Mouse (Mus musculus) hindbrain, embryonic 13.5 days (tissue): ENCODE measurements around the gene Fkbp9. TPM values are rescaled to one million over a fixed set of nuclear protein-coding genes. Genes with fewer than 3 reads are reported as not detected.

Experiments used
- ATAC-seq: fragments of 200-750 bp; cut with Nextera tagmentation; 2 replicates; pipeline ENCODE4 v1.8.0; 2017; ENCODE audit warnings: moderate TSS enrichment; ENCODE audit not compliant: low FRiP score
- H3K27ac ChIP-seq: fragments of 300-500 bp; sonication (generic); 2 replicates; pipeline ENCODE4 v1.5.1; 2015; ENCODE audit warnings: inconsistent platforms, mild to moderate bottlenecking, moderate library complexity
- H3K27me3 ChIP-seq: fragments of 300-500 bp; sonication (generic); 2 replicates; pipeline ENCODE4 v1.6.1; 2015; ENCODE audit warnings: mild to moderate bottlenecking, inconsistent platforms
- H3K36me3 ChIP-seq: fragments of 300-500 bp; sonication (generic); 2 replicates; pipeline ENCODE4 v1.6.1; 2015; ENCODE audit warnings: mild to moderate bottlenecking, inconsistent platforms
- H3K4me1 ChIP-seq: fragments of 300-500 bp; sonication (generic); replicated peaks from 2 replicates; pipeline ENCODE4 v1.6.1; 2015; ENCODE audit warnings: inconsistent platforms
- H3K4me2 ChIP-seq: fragments of 300-500 bp; sonication (generic); 2 replicates; pipeline ENCODE4 v1.6.1; 2015; ENCODE audit warnings: inconsistent platforms, mild to moderate bottlenecking, moderate library complexity
- H3K4me3 ChIP-seq: fragments of 300-500 bp; sonication (generic); 2 replicates; pipeline ENCODE4 v1.5.1; 2015; ENCODE audit warnings: mild to moderate bottlenecking, inconsistent platforms
- H3K9ac ChIP-seq: fragments of 300-500 bp; sonication (generic); 2 replicates; pipeline ENCODE4 v1.6.1; 2015; ENCODE audit warnings: mild to moderate bottlenecking, inconsistent platforms
- H3K9me3 ChIP-seq: fragments of 300-500 bp; sonication (generic); 2 replicates; pipeline ENCODE4 v1.6.1; 2016; ENCODE audit warnings: inconsistent platforms
- WGBS: fragments of 180-500 bp; shearing (Covaris S2); methylation state at CpG from one replicate; pipeline ENCODE4 v1.1.7; 2015; 5-methylcytosine and 5-hydroxymethylcytosine counted together
- polyA plus RNA-seq: library from polyadenylated mRNA; unstranded; fragments of >200 nt; fragmentation: Nextera tagmentation; extraction: Ambion mirVana; gene quantifications from 2 replicates; pipeline ENCODE4 v1.2.1, GENCODE M21; 2015

The Fkbp9 gene
- 39.5 and 41.3 TPM in 2 replicates for polyA plus RNA-seq

- H3K9me3 ChIP-seq, result no peaks in the 10 kb centered on the region
- H3K4me2 ChIP-seq, result peak within 1 kb of the TSS; percentile 89
- H3K27me3 ChIP-seq, result no peaks in the 10 kb centered on the region; the same call in 1 of the 2 replicates
- H3K27ac ChIP-seq, result 0 out of 2 replicates have a peak within 1 kb of the TSS, but pooled peaks have one; percentile 20
- H3K9ac ChIP-seq, result peak within 1 kb of the TSS; percentile 79
- peak; percentile 93 for ATAC-seq
- WGBS, result under 1% methylated on average over 58 of the region's 58 CpGs
- H3K4me1 ChIP-seq, result peaks cover 6% of the 10 kb centered on the region; the same call in 1 of the 2 replicates
- H3K4me3 ChIP-seq, result peak within 1 kb of the TSS; percentile 62
- H3K36me3 ChIP-seq, result no peaks in the 10 kb centered on the region
These were observed at the start of gene Fkbp9 for GRCm38 (mm10) chr6:56831697-56832406. TSS of gene Fkbp9 (plus strand) at chr6:56832059.

GRCm38 (mm10) chr6:56783561-56784272, 48.1 kb upstream of the Fkbp9 start:
- Histone ChIP-seq H3K4me2 (no peak overlapping the region), H3K9me3 (no peaks in the 10 kb centered on the region), H3K36me3 (peaks cover 38% of the 10 kb centered on the region), H3K4me3 (no peak overlapping the region), H3K27ac (no peak overlapping the region), H3K4me1 (0 out of 2 replicates have a peak, but pooled peaks cover 7% of the 10 kb centered on the region), H3K9ac (no peak overlapping the region), H3K27me3 (no peaks in the 10 kb centered on the region)
- ATAC-seq, result no peak
- WGBS, result 93% methylated on average over 4 of the region's 4 CpGs

- no peaks in the 10 kb centered on the region for H3K9me3 ChIP-seq
- ATAC-seq, result no peak
- peaks cover 25% of the 10 kb centered on the region for H3K36me3 ChIP-seq
- no peak overlapping the region for H3K9ac ChIP-seq
- H3K27ac ChIP-seq, result no peak overlapping the region
- no peak overlapping the region for H3K4me3 ChIP-seq
- 87% methylated on average over 5 of the region's 5 CpGs for WGBS
- H3K27me3 ChIP-seq, result no peaks in the 10 kb centered on the region
- H3K4me1 ChIP-seq, result 0 out of 2 replicates have a peak, but pooled peaks cover 7% of the 10 kb centered on the region
- H3K4me2 ChIP-seq, result no peak overlapping the region
These were observed 46.8 kb upstream of the Fkbp9 start for GRCm38 (mm10) chr6:56785068-56785467.

- no peak overlapping the region for H3K9ac ChIP-seq
- no peaks in the 10 kb centered on the region for H3K9me3 ChIP-seq
- H3K4me3 ChIP-seq, result no peak overlapping the region
- peaks cover 21% of the 10 kb centered on the region for H3K36me3 ChIP-seq
- no peaks in the 10 kb centered on the region for H3K27me3 ChIP-seq
- WGBS, result 95% methylated on average over 2 of the region's 2 CpGs
- H3K4me2 ChIP-seq, result no peak overlapping the region
- no peak for ATAC-seq
- 0 out of 2 replicates have a peak, but pooled peaks cover 7% of the 10 kb centered on the region for H3K4me1 ChIP-seq
- H3K27ac ChIP-seq, result no peak overlapping the region
These were observed 44.2 kb upstream of the Fkbp9 start for GRCm38 (mm10) chr6:56787668-56788067.

GRCm38 (mm10) chr6:56789336-56789735, 42.5 kb upstream of the Fkbp9 start:
- Histone ChIP-seq H3K4me3 (no peak overlapping the region), H3K27me3 (no peaks in the 10 kb centered on the region), H3K4me2 (no peak overlapping the region), H3K36me3 (peaks cover 11% of the 10 kb centered on the region), H3K4me1 (peaks cover 14% of the 10 kb centered on the region), H3K27ac (no peak overlapping the region), H3K9ac (no peak overlapping the region), H3K9me3 (no peaks in the 10 kb centered on the region)
- 88% methylated on average over 3 of the region's 3 CpGs for WGBS
- no peak for ATAC-seq

GRCm38 (mm10) chr6:56794834-56795233, 37.0 kb upstream of the Fkbp9 start:
- 0 out of 2 replicates have a peak overlapping the region, but pooled peaks have one; percentile 82 for H3K4me3 ChIP-seq
- peaks cover 35% of the 10 kb centered on the region for H3K4me1 ChIP-seq
- no peak for ATAC-seq
- no peak overlapping the region for H3K27ac ChIP-seq
- H3K27me3 ChIP-seq, result no peaks in the 10 kb centered on the region
- WGBS, result 88% methylated on average over 5 of the region's 5 CpGs
- peak overlapping the region; percentile 82; the same call in 1 of the 2 replicates for H3K4me2 ChIP-seq
- H3K36me3 ChIP-seq, result no peaks in the 10 kb centered on the region
- no peaks in the 10 kb centered on the region for H3K9me3 ChIP-seq
- H3K9ac ChIP-seq, result 0 out of 2 replicates have a peak overlapping the region, but pooled peaks have one; percentile 39

GRCm38 (mm10) chr6:56796232-56796631, 35.6 kb upstream of the Fkbp9 start:
- peak overlapping the region; percentile 91 for H3K9ac ChIP-seq
- 8% methylated on average over 8 of the region's 8 CpGs for whole genome bisulfite sequencing
- ATAC-seq, result no peak
- peak overlapping the region; percentile 82 for H3K4me3 ChIP-seq
- H3K4me1 ChIP-seq, result peaks cover 35% of the 10 kb centered on the region
- H3K27ac ChIP-seq, result peak overlapping the region; percentile 99; the same call in 1 of the 2 replicates
- peak overlapping the region; percentile 82 for H3K4me2 ChIP-seq
- H3K9me3 ChIP-seq, result no peaks in the 10 kb centered on the region
- no peaks in the 10 kb centered on the region for H3K27me3 ChIP-seq
- no peaks in the 10 kb centered on the region for H3K36me3 ChIP-seq

- under 1% methylated on average over 16 of the region's 16 CpGs for WGBS
- no peaks in the 10 kb centered on the region for H3K9me3 ChIP-seq
- H3K27me3 ChIP-seq, result no peaks in the 10 kb centered on the region
- H3K4me3 ChIP-seq, result peak overlapping the region; percentile 82
- H3K27ac ChIP-seq, result peak overlapping the region; percentile 99
- peak; percentile 25 for ATAC-seq
- peak overlapping the region; percentile 91 for H3K9ac ChIP-seq
- no peaks in the 10 kb centered on the region for H3K36me3 ChIP-seq
- peak overlapping the region; percentile 82 for H3K4me2 ChIP-seq
- H3K4me1 ChIP-seq, result peaks cover 35% of the 10 kb centered on the region
These were observed 35.2 kb upstream of the Fkbp9 start for GRCm38 (mm10) chr6:56796668-56797141.

- Histone ChIP-seq H3K4me1 (peaks cover 35% of the 10 kb centered on the region), H3K36me3 (no peaks in the 10 kb centered on the region), H3K9me3 (no peaks in the 10 kb centered on the region), H3K27me3 (no peaks in the 10 kb centered on the region), H3K4me3 (peak within 1 kb of the TSS; percentile 82), H3K27ac (peak within 1 kb of the TSS; percentile 99), H3K9ac (peak within 1 kb of the TSS; percentile 91), H3K4me2 (peak within 1 kb of the TSS; percentile 82)
- under 1% methylated on average over 96 of the region's 98 CpGs for WGBS
- ATAC-seq, result peak; percentile 95
These were observed 34.3 kb upstream of the Fkbp9 start, which contains the start of gene Kbtbd2 for GRCm38 (mm10) chr6:56797311-56798151. TSS of gene Kbtbd2 (minus strand) at chr6:56797813.

- peak overlapping the region; percentile 99 for H3K27ac ChIP-seq
- peaks cover 35% of the 10 kb centered on the region for H3K4me1 ChIP-seq
- H3K9me3 ChIP-seq, result no peaks in the 10 kb centered on the region
- H3K4me3 ChIP-seq, result peak overlapping the region; percentile 82
- H3K4me2 ChIP-seq, result peak overlapping the region; percentile 82
- peak overlapping the region; percentile 91 for H3K9ac ChIP-seq
- no peak for ATAC-seq
- 20% methylated on average over 8 of the region's 8 CpGs for WGBS
- no peaks in the 10 kb centered on the region for H3K27me3 ChIP-seq
- no peaks in the 10 kb centered on the region for H3K36me3 ChIP-seq
These were observed 33.8 kb upstream of the Fkbp9 start for GRCm38 (mm10) chr6:56798152-56798465.

GRCm38 (mm10) chr6:56805026-56805425, 26.8 kb upstream of the Fkbp9 start:
- Histone ChIP-seq H3K9ac (no peak overlapping the region), H3K27ac (no peak overlapping the region), H3K27me3 (no peaks in the 10 kb centered on the region), H3K9me3 (no peaks in the 10 kb centered on the region), H3K4me2 (no peak overlapping the region), H3K4me1 (no peaks in the 10 kb centered on the region), H3K36me3 (no peaks in the 10 kb centered on the region), H3K4me3 (no peak overlapping the region)
- no peak for ATAC-seq
- 87% methylated on average over 4 of the region's 4 CpGs for WGBS
